Mouse (Mus musculus) liver, embryonic 14.5 days (tissue): ENCODE data around the gene Tiprl. TPM values are rescaled to one million over a fixed set of nuclear protein-coding genes. Genes with fewer than 3 reads are reported as not detected.

Source experiments
- ATAC-seq: fragments of 200-750 bp; cut with Nextera tagmentation; 2 replicates; pipeline ENCODE4 v1.8.0; 2017; ENCODE audit warnings: moderate number of reproducible peaks, mild to moderate bottlenecking, moderate library complexity; ENCODE audit not compliant: insufficient read depth
- DNase-seq, 3 experiments: peaks; one replicate each; pipeline ENCODE4 v3.0.0-alpha.2; 2012 to 2013; ENCODE audit warnings: low read depth in 3 of 3, low spot score in 3 of 3
- H3K27ac ChIP-seq: fragments of 300-500 bp; sonication (generic); 2 replicates; pipeline ENCODE4 v1.5.1; 2014; ENCODE audit warnings: moderate library complexity, mild to moderate bottlenecking, control low read depth, inconsistent platforms
- H3K27me3 ChIP-seq: fragments of 300-500 bp; sonication (generic); 2 replicates; pipeline ENCODE4 v1.6.1; 2014; ENCODE audit warnings: mild to moderate bottlenecking, low read length, moderate library complexity; ENCODE audit not compliant: control insufficient read depth, insufficient read depth
- H3K36me3 ChIP-seq: fragments of 300-500 bp; sonication (generic); replicated peaks from 2 replicates; pipeline ENCODE4 v1.6.1; 2014; ENCODE audit warnings: low read depth; ENCODE audit not compliant: control insufficient read depth, insufficient read depth
- H3K4me1 ChIP-seq, 2 experiments: fragments of 200-500 bp in 1 of 2; fragments of 300-500 bp in 1 of 2; sonication (generic) in 1 of 2; replicated peaks; 2 replicates each; pipeline ENCODE4 v1.6.1; 2012 to 2014; ENCODE audit warnings: antibody characterized with exemption in 1 of 2, inconsistent platforms in 1 of 2, low read length in 1 of 2; ENCODE audit not compliant: control insufficient read depth in 2 of 2, insufficient read depth in 2 of 2
- H3K4me2 ChIP-seq: fragments of 300-500 bp; sonication (generic); 2 replicates; pipeline ENCODE4 v1.6.1; 2014; ENCODE audit warnings: low read depth, mild to moderate bottlenecking, control low read depth, moderate library complexity
- H3K4me3 ChIP-seq, 2 experiments: fragments of 200-500 bp in 1 of 2; fragments of 300-500 bp in 1 of 2; sonication (generic) in 1 of 2; 2 replicates each; pipeline ENCODE4 v1.5.1; 2012 to 2014; ENCODE audit warnings: low read depth in 2 of 2, low read length in 2 of 2, mild to moderate bottlenecking in 2 of 2, control low read depth in 1 of 2, inconsistent platforms in 1 of 2, moderate library complexity in 1 of 2; ENCODE audit not compliant: insufficient read depth in 1 of 2
- H3K9ac ChIP-seq: fragments of 300-500 bp; sonication (generic); replicated peaks from 2 replicates; pipeline ENCODE4 v1.6.1; 2014; ENCODE audit warnings: mild to moderate bottlenecking, control low read depth, moderate library complexity
- H3K9me3 ChIP-seq: fragments of 300-500 bp; sonication (generic); 2 replicates; pipeline ENCODE4 v1.6.1; 2016; ENCODE audit warnings: low read length, mixed read lengths; ENCODE audit not compliant: control insufficient read depth
- CTCF ChIP-seq: IDR thresholded peaks from 2 replicates; pipeline ENCODE4 v1.5.1; 2016; ENCODE audit warnings: antibody characterized with exemption, low read depth, control low read depth
- EP300 ChIP-seq: IDR thresholded peaks from 2 replicates; pipeline ENCODE4 v1.6.1; 2016; ENCODE audit warnings: antibody characterized with exemption, low read depth
- WGBS: fragments of 180-500 bp; shearing (Covaris S2); extraction: QIAGEN DNeasy Blood & Tissue Kit; methylation state at CpG from one replicate; pipeline ENCODE4 v1.1.7; 2014; ENCODE audit not compliant: insufficient replicate concordance; 5-methylcytosine and 5-hydroxymethylcytosine counted together
- polyA plus RNA-seq, 2 experiments: library from polyadenylated mRNA; depleted of rRNA in 1 of 2; stranded (reverse) in 1 of 2; unstranded in 1 of 2; fragments of >200 nt; fragmentation: Nextera tagmentation in 1 of 2; extraction: Ambion mirVana in 1 of 2; gene quantifications; 2 replicates each; pipeline versions ENCODE4 v1.2.1 to v1.2.3; 2012 to 2014

Gene Tiprl
- polyA plus RNA-seq, 2 experiments: 14.1 to 39.2 TPM

DNA sequence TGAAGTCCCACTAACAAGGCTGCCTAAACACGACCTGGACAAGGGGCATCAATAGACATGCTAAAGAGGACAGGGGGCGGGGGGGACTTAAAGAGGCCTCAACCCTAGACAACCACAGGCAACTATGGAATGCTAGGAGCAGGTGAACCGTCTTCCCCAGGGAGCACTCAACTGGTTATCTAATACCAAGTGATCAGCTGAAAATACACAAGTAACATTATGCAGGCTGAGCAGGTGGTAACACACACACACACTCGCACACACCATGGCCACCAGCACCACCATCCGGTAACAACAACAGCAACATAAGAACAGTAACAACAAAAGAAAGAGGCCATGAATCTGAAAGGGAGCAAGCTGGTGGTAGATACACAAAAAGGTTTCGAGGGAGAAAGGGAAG is 46.7 kb downstream of the Tiprl start:
- Histone ChIP-seq H3K9me3 (no peaks in the 10 kb centered on the region), H3K4me2 (no peak overlapping the region), H3K4me1 (peaks cover 11 to 19% of the 10 kb centered on the region in 2 experiments), H3K9ac (no peak overlapping the region), H3K36me3 (no peaks in the 10 kb centered on the region), H3K27ac (no peak overlapping the region), H3K27me3 (no peaks in the 10 kb centered on the region), H3K4me3 (no peak overlapping the region)
- no peak for ATAC-seq
- 65% methylated on average over 6 of the region's 6 CpGs for WGBS
- TF ChIP-seq CTCF (no peak), EP300 (no peak)
- DNase-seq: no peak

- ATAC-seq: no peak
- peaks cover 6 to 13% of the 10 kb centered on the region in 2 experiments for H3K4me1 ChIP-seq
- no peaks in the 10 kb centered on the region for H3K9me3 ChIP-seq
- WGBS: 49% methylated on average over 10 of the region's 10 CpGs
- H3K27ac ChIP-seq: no peak overlapping the region
- no peak overlapping the region for H3K4me3 ChIP-seq
- no peak overlapping the region for H3K9ac ChIP-seq
- H3K4me2 ChIP-seq: no peak overlapping the region
- H3K36me3 ChIP-seq: no peaks in the 10 kb centered on the region
- no peak for DNase-seq
- no peak for TF ChIP-seq CTCF
- TF ChIP-seq EP300: no peak
- H3K27me3 ChIP-seq: no peaks in the 10 kb centered on the region
Measured at GRCm38 (mm10) chr1:165188806-165189580, 47.8 kb downstream of the Tiprl start.

- Histone ChIP-seq H3K4me3 (no peak overlapping the region), H3K9me3 (no peaks in the 10 kb centered on the region), H3K4me2 (no peak overlapping the region), H3K27me3 (no peaks in the 10 kb centered on the region), H3K9ac (no peak overlapping the region), H3K4me1 (peaks cover 0 to 6% of the 10 kb centered on the region in 2 experiments; a peak in 2 of 4 replicates), H3K36me3 (no peaks in the 10 kb centered on the region), H3K27ac (no peak overlapping the region)
- no peak for DNase-seq
- no peak for ATAC-seq
- WGBS: 49% methylated on average over 5 of the region's 5 CpGs
- TF ChIP-seq CTCF (no peak), EP300 (no peak)
Measured at GRCm38 (mm10) chr1:165187357-165187756, 49.4 kb downstream of the Tiprl start.

- Histone ChIP-seq H3K9me3 (no peaks in the 10 kb centered on the region), H3K4me1 (peaks cover 0 to 6% of the 10 kb centered on the region in 2 experiments; a peak in 2 of 4 replicates), H3K36me3 (no peaks in the 10 kb centered on the region), H3K9ac (no peak overlapping the region), H3K4me2 (no peak overlapping the region), H3K27ac (no peak overlapping the region), H3K4me3 (no peak overlapping the region), H3K27me3 (no peaks in the 10 kb centered on the region)
- no peak for TF ChIP-seq CTCF
- DNase-seq: no peak
- 72% methylated on average over 12 of the region's 12 CpGs for WGBS
- ATAC-seq: no peak
Measured at GRCm38 (mm10) chr1:165186491-165186890, 50.3 kb downstream of the Tiprl start.

DNA sequence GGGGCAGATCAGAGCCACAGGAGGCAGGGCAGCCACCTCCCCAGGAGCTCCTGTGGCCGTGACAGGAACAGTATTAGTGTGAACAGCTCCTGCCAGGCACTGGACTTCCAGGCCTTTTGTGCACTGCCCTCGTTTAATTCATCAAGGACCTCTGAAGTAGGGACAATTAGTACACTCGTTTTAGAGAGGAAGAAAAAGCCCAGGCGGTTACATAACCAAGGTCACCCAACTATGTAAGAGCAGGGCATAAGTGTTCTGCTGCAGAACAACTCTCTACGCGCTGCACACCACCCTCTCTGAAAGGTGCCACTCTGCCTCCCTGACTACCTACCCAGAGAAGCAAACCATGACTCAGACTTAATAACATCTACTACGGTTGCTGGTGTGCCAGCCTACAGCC is 51.7 kb downstream of the Tiprl start:
- no peak for ATAC-seq
- Histone ChIP-seq H3K27me3 (no peaks in the 10 kb centered on the region), H3K4me2 (no peak overlapping the region), H3K4me1 (peaks cover 0 to 6% of the 10 kb centered on the region in 2 experiments; a peak in 2 of 4 replicates), H3K9ac (no peak overlapping the region), H3K27ac (no peak overlapping the region), H3K36me3 (no peaks in the 10 kb centered on the region), H3K4me3 (no peak overlapping the region), H3K9me3 (no peaks in the 10 kb centered on the region)
- 67% methylated on average over 7 of the region's 7 CpGs for WGBS
- DNase-seq: no peak
- TF ChIP-seq CTCF (no peak), EP300 (no peak)
